Mouse (Mus musculus) neural tube, embryonic 15.5 days (tissue): ENCODE measurements at regions not wholly inside any gene's neighbourhood (a gene's known extent, or its start where the extent isn't known, plus 50 kb on each side); places are given as distances from the start of the nearest gene placed in this dataset.

Experiments
- ATAC-seq: fragments of 200-750 bp; cut with Nextera tagmentation; 2 replicates; pipeline ENCODE4 v1.8.0; 2017; ENCODE audit warnings: mild to moderate bottlenecking, moderate TSS enrichment, moderate library complexity; ENCODE audit not compliant: low FRiP score
- H3K27ac ChIP-seq: fragments of 300-500 bp; sonication (generic); replicated peaks from 2 replicates; pipeline ENCODE4 v1.5.1; 2015; ENCODE audit warnings: mild to moderate bottlenecking, inconsistent platforms
- H3K27me3 ChIP-seq: fragments of 300-500 bp; sonication (generic); replicated peaks from 2 replicates; pipeline ENCODE4 v1.6.1; 2015; ENCODE audit warnings: inconsistent platforms
- H3K36me3 ChIP-seq: fragments of 300-500 bp; sonication (generic); 2 replicates; pipeline ENCODE4 v1.6.1; 2015; ENCODE audit warnings: inconsistent platforms
- H3K4me1 ChIP-seq: fragments of 300-500 bp; sonication (generic); 2 replicates; pipeline ENCODE4 v1.6.1; 2015; ENCODE audit warnings: inconsistent platforms
- H3K4me2 ChIP-seq: fragments of 300-500 bp; sonication (generic); 2 replicates; pipeline ENCODE4 v1.6.1; 2015; ENCODE audit warnings: inconsistent platforms, mild to moderate bottlenecking, moderate library complexity
- H3K4me3 ChIP-seq: fragments of 300-500 bp; sonication (generic); replicated peaks from 2 replicates; pipeline ENCODE4 v1.5.1; 2015; ENCODE audit warnings: mild to moderate bottlenecking, inconsistent platforms
- H3K9ac ChIP-seq: fragments of 300-500 bp; sonication (generic); replicated peaks from 2 replicates; pipeline ENCODE4 v1.6.1; 2015; ENCODE audit warnings: mild to moderate bottlenecking, inconsistent platforms
- H3K9me3 ChIP-seq: fragments of 300-500 bp; sonication (generic); replicated peaks from 2 replicates; pipeline ENCODE4 v1.6.1; 2016; ENCODE audit warnings: inconsistent platforms
- WGBS: fragments of 180-500 bp; shearing (Covaris S2); methylation state at CpG from one replicate; pipeline ENCODE4 v1.1.7; 2015; ENCODE audit warnings: mixed read lengths; 5-methylcytosine and 5-hydroxymethylcytosine counted together

DNA sequence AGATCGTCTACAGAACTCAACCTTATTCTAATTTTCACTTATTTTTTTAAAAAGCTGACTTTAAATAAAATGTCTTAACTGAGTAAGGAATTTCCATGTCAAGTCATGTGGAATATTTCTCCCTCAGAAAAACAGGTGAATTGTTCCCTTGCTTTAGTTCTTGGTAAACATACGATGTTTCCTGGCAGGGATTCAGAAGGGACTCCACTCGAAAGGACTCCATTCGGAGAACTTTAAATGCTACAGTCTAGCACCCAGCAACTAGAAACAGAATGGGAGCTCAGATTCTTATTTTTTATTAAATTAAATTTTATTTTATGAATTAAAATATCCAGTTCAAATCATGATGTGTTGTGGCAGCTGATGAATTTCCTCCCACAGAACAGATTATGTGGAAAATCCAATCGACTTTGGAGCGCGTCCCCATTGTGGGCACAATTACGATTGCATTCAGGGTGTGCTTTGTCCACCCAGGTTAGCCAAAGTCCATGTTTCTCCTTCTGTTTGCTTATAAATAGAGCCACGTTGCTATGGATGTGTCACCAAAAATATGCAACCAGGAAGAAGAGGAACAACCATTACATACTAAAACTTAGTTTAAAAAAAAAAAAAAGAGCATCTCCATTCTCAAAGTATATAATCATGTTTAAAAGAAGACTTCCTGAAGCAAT is 230.5 kb upstream of the Fat1 start:
- no peak overlapping the region for H3K9ac ChIP-seq
- H3K27ac ChIP-seq = no peak overlapping the region
- no peak overlapping the region for H3K4me2 ChIP-seq
- H3K4me3 ChIP-seq = no peak overlapping the region
- H3K9me3 ChIP-seq = no peaks in the 10 kb centered on the region
- no peaks in the 10 kb centered on the region for H3K36me3 ChIP-seq
- peaks cover 4% of the 10 kb centered on the region; the same call in 1 of the 2 replicates for H3K4me1 ChIP-seq
- ATAC-seq = no peak
- H3K27me3 ChIP-seq = no peaks in the 10 kb centered on the region
- WGBS = 77% methylated on average over 9 of the region's 9 CpGs

GRCm38 (mm10) chr8:44708659-44709170 is 226.5 kb upstream of the Fat1 start:
- Histone ChIP-seq H3K27ac (no peak overlapping the region), H3K9ac (no peak overlapping the region), H3K4me3 (no peak overlapping the region), H3K9me3 (no peaks in the 10 kb centered on the region), H3K27me3 (no peaks in the 10 kb centered on the region), H3K36me3 (no peaks in the 10 kb centered on the region), H3K4me2 (no peak overlapping the region), H3K4me1 (peaks cover 4% of the 10 kb centered on the region; the same call in 1 of the 2 replicates)
- WGBS = 23% methylated on average over 7 of the region's 7 CpGs
- peak; percentile 35 for ATAC-seq

GRCm38 (mm10) chr8:44709171-44709940 is 225.9 kb upstream of the Fat1 start:
- Histone ChIP-seq H3K27ac (no peak overlapping the region), H3K4me1 (peaks cover 4% of the 10 kb centered on the region; the same call in 1 of the 2 replicates), H3K9me3 (no peaks in the 10 kb centered on the region), H3K4me2 (no peak overlapping the region), H3K27me3 (no peaks in the 10 kb centered on the region), H3K36me3 (no peaks in the 10 kb centered on the region), H3K9ac (no peak overlapping the region), H3K4me3 (no peak overlapping the region)
- no peak for ATAC-seq
- WGBS = 53% methylated on average over 6 of the region's 6 CpGs

DNA sequence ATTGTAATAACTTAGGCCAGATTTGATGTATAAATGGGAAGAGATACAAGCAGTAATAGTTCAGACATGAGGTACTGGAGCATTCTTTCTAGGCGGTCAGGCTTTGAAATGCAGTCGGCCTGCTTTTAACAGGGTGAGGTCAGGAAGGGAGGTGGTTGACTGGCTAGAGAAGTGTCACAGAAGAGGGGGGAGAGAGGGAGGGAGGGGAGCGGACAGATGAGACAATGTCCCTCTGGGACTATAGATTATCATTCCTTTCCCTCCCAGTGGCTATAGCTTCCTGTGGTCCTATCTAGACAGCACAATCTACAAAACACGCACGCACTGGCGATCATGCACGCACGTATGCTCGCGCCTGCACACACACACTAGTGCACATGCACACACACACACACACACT is 200.7 kb upstream of the Fat1 start:
- Histone ChIP-seq H3K4me1 (0 out of 2 replicates have a peak, but pooled peaks cover 3% of the 10 kb centered on the region), H3K27ac (no peak overlapping the region), H3K27me3 (no peaks in the 10 kb centered on the region), H3K9me3 (no peaks in the 10 kb centered on the region), H3K9ac (no peak overlapping the region), H3K4me2 (no peak overlapping the region), H3K4me3 (no peak overlapping the region), H3K36me3 (no peaks in the 10 kb centered on the region)
- 77% methylated on average over 10 of the region's 10 CpGs for WGBS
- 0 out of 2 replicates have a peak, but pooled peaks have one; percentile 31 for ATAC-seq

DNA sequence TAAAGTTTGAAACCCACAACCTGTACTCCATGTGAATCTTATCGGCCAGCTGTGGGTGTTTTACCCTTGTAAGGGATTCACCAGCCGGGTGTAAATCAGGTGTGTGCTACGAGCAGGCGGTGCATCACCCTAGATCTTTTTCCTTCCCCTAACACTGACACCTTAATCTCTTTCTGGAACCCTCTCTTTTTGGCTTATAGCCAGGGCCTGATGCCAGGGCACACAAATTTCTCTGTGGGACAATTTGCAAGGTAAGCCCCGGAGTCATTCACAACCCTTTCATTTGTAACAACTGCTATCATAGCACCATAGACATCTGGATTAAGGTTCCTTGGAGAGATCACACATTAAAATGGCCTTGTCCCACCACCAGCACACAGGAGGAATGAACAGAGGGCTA is 199.4 kb upstream of the Fat1 start:
- no peaks in the 10 kb centered on the region for H3K9me3 ChIP-seq
- no peaks in the 10 kb centered on the region for H3K27me3 ChIP-seq
- no peaks in the 10 kb centered on the region for H3K36me3 ChIP-seq
- H3K9ac ChIP-seq = no peak overlapping the region
- 56% methylated on average over 5 of the region's 5 CpGs for WGBS
- 0 out of 2 replicates have a peak, but pooled peaks cover 3% of the 10 kb centered on the region for H3K4me1 ChIP-seq
- no peak overlapping the region for H3K4me2 ChIP-seq
- no peak overlapping the region for H3K4me3 ChIP-seq
- ATAC-seq = no peak
- no peak overlapping the region for H3K27ac ChIP-seq

DNA sequence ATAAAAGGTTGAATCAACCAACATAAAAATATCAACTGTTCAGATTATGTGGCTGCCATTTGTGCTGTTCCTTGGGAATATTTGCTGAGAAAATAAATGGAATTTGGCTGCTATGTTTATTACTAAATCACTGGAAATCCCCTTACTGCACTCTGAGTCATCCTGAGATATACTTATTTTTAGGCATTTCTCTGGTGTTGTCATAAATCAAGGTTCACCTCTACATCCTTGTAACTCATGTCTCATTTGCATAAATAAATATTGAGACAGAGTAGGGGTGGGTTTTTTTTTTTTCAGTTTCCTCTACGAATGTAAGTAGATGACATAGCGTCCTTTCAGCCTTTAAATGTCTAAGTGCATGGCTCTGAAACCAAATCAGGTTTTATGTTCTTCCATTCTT is 191.9 kb upstream of the Fat1 start:
- no peak for ATAC-seq
- H3K9me3 ChIP-seq = no peaks in the 10 kb centered on the region
- 70% methylated on average over 2 of the region's 2 CpGs for WGBS
- H3K4me2 ChIP-seq = no peak overlapping the region
- H3K4me1 ChIP-seq = 0 out of 2 replicates have a peak, but pooled peaks cover 4% of the 10 kb centered on the region
- no peak overlapping the region for H3K9ac ChIP-seq
- no peak overlapping the region for H3K4me3 ChIP-seq
- no peaks in the 10 kb centered on the region for H3K36me3 ChIP-seq
- no peaks in the 10 kb centered on the region for H3K27me3 ChIP-seq
- H3K27ac ChIP-seq = no peak overlapping the region

GRCm38 (mm10) chr8:44744991-44745658 is 190.1 kb upstream of the Fat1 start:
- 57% methylated on average over 12 of the region's 12 CpGs for WGBS
- Histone ChIP-seq H3K27me3 (no peaks in the 10 kb centered on the region), H3K4me3 (no peak overlapping the region), H3K4me2 (no peak overlapping the region), H3K4me1 (0 out of 2 replicates have a peak, but pooled peaks cover 4% of the 10 kb centered on the region), H3K9me3 (no peaks in the 10 kb centered on the region), H3K36me3 (no peaks in the 10 kb centered on the region), H3K9ac (no peak overlapping the region), H3K27ac (no peak overlapping the region)
- no peak for ATAC-seq

DNA sequence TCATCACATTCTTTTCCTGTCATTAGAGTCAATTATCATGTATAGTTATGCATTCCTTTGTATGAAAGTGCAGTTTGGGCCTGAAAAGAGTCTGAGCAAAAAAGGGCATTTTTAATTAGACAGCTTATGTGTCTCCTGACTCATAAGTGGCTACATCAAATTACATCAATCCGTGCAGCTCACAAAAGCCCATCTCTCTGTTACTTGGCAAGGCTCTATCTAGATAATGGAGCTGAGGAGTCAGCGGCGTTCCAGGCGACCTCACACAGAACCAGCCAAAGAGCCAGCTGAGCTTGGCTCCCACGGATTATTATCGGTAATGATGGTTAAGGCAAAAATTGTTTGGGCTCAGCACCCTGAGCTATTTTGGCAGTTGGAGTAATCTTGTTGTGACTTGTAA is 176.5 kb upstream of the Fat1 start:
- WGBS = 60% methylated on average over 6 of the region's 6 CpGs

GRCm38 (mm10) chr8:44762731-44763130 is 172.5 kb upstream of the Fat1 start:
- Histone ChIP-seq H3K4me3 (no peak overlapping the region), H3K36me3 (no peaks in the 10 kb centered on the region), H3K4me2 (no peak overlapping the region), H3K27me3 (no peaks in the 10 kb centered on the region), H3K27ac (no peak overlapping the region), H3K9ac (no peak overlapping the region), H3K9me3 (no peaks in the 10 kb centered on the region), H3K4me1 (no peaks in the 10 kb centered on the region)
- ATAC-seq = no peak
- WGBS = 86% methylated on average over 10 of the region's 10 CpGs

More for the DNA sequence above, 176.5 kb upstream of the Fat1 start:
- no peaks in the 10 kb centered on the region for H3K4me1 ChIP-seq
- no peak for ATAC-seq
- H3K36me3 ChIP-seq = no peaks in the 10 kb centered on the region
- H3K4me3 ChIP-seq = no peak overlapping the region
- H3K4me2 ChIP-seq = no peak overlapping the region
- H3K27ac ChIP-seq = no peak overlapping the region
- H3K9me3 ChIP-seq = no peaks in the 10 kb centered on the region
- no peaks in the 10 kb centered on the region for H3K27me3 ChIP-seq
- H3K9ac ChIP-seq = no peak overlapping the region

GRCm38 (mm10) chr8:44765194-44765593 is 170.1 kb upstream of the Fat1 start:
- H3K4me3 ChIP-seq = no peak overlapping the region
- H3K4me1 ChIP-seq = no peaks in the 10 kb centered on the region
- H3K4me2 ChIP-seq = no peak overlapping the region
- H3K9me3 ChIP-seq = no peaks in the 10 kb centered on the region
- H3K9ac ChIP-seq = no peak overlapping the region
- H3K27me3 ChIP-seq = no peaks in the 10 kb centered on the region
- H3K36me3 ChIP-seq = no peaks in the 10 kb centered on the region
- no peak for ATAC-seq
- 86% methylated on average over 4 of the region's 4 CpGs for WGBS
- no peak overlapping the region for H3K27ac ChIP-seq

- H3K4me3 ChIP-seq = no peak overlapping the region
- WGBS = 80% methylated on average over 5 of the region's 5 CpGs
- H3K27me3 ChIP-seq = no peaks in the 10 kb centered on the region
- no peaks in the 10 kb centered on the region for H3K4me1 ChIP-seq
- 0 out of 2 replicates have a peak, but pooled peaks have one; percentile 14 for ATAC-seq
- no peaks in the 10 kb centered on the region for H3K9me3 ChIP-seq
- no peak overlapping the region for H3K4me2 ChIP-seq
- no peak overlapping the region for H3K9ac ChIP-seq
- no peak overlapping the region for H3K27ac ChIP-seq
- H3K36me3 ChIP-seq = no peaks in the 10 kb centered on the region
These were observed 169.6 kb upstream of the Fat1 start for GRCm38 (mm10) chr8:44765677-44766076.
